Mouse (Mus musculus) ZHBTc4 (cell line): ENCODE measurements around the gene Gm9837.
"Not testable (repeated sequence)": the region's sequence is repeated elsewhere in the genome, so short reads cannot be mapped to it uniquely, and the experiment has no call there.

Experiments used
- DNase-seq: peaks from one replicate; pipeline ENCODE4 v3.0.0-alpha.2; 2011; ENCODE audit warnings: low read depth, low spot score

Gene Gm9837

DNA sequence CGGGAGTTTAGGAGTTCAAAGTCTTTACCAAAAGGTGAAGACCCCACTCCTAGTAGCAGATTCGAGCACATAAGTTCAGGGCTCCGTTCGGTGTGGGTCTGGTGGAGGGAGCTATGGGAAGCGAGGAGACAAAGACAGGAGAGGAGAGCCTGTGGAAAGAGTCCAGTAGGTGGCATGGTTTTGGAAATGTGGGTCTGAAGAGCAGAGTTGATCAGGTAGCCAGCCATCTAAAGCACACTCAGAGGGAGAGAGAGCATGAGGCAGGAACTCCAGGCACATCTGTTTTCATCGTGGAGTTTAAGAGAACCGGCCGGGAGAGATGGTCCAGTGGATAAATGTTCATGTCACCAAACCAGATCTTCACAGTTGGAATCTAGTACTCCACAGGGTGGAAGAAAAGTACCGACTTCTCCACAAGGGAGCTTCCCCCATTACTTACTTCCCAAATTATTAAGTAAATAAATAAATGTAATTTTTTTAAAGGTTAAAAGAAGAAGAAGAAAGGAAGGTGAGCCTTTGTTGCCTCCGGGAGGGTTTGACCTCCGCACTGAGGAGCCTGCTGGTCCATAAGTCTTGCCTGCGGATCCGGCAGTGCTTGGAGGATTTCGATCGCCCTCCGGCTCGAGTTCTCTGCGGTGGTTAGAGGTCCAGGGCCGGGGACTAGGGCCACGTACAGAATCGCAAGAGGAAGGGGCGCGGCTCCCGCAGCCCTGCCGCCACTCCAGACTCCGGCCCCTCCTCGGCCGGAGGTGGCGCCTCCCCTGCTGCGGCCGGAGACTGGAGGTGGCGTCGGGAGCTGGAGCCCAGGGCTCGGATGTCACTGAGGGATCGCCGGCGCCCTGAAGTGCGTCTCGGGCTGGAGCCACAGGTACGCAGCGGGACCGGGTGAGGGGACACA lies 13.6 kb downstream of the Gm9837 start, which contains the start of the genes Gm10447 and Shroom1:
Gene Gm10447 (minus strand): TSS at position 637 of the 898 bp plus-strand sequence.
Gene Shroom1 (plus strand): TSS at position 732 of the 898 bp plus-strand sequence.
- peak; percentile 78 for DNase-seq

DNA sequence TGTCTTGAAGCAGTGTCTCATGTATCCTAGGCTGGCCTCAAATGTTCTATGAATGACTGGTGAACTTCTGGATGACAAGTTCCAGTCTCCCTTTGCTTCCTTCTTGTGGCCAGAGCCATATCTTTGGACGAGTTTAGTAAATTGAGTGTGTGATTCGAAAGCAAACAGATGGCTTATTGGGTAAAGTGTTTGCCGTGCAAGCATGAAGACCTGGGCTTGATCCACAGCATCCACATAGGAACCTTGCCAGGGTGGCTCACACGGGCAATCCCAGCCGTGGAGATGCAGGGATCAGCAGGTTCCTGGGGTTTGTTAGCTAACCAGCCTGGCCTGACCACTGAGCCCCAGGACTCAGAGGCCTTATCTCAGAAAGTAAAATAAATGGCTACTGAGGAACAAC lies 17.2 kb downstream of the Gm9837 start:
- no peak for DNase-seq

DNA sequence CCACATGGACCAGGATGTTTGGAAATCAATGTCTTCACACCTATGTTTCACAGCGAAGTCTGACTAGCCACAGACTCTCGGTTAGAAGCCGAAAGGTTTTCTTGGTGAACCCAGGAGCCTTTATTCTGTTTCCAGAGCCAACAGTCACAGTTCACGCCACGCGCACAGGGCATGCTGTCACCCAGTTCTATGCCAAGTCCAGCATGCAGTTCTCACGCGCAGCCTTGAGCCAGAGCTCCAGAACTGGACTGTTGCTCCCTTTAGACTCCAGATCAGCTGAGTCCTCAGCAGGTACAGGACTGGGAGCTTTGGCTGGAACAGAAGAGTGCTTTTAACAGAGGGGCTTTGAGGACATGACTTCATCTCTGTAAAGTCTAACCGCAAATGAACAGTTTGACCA lies 17.9 kb downstream of the Gm9837 start:
- no peak for DNase-seq

DNA sequence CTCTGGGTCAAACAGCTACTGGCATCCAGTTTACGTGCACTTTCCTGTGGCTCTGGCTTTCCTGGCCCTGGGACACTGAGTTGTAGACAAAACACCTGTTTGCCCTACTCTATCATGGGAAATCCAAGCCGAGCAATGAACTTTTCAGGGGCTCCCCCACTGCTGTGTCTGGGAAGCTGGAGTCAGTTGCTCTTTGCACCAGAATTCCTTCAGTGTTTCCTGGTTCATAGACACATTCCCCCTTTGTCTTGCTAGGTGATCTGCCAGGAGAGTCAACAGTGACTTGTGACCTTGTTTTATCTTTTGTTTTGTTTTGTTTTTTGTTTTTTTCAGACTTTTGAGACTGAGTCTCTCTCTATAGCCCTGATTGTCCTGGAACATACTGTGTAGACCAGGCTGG lies 18.9 kb downstream of the Gm9837 start:
- DNase-seq = no peak

DNA sequence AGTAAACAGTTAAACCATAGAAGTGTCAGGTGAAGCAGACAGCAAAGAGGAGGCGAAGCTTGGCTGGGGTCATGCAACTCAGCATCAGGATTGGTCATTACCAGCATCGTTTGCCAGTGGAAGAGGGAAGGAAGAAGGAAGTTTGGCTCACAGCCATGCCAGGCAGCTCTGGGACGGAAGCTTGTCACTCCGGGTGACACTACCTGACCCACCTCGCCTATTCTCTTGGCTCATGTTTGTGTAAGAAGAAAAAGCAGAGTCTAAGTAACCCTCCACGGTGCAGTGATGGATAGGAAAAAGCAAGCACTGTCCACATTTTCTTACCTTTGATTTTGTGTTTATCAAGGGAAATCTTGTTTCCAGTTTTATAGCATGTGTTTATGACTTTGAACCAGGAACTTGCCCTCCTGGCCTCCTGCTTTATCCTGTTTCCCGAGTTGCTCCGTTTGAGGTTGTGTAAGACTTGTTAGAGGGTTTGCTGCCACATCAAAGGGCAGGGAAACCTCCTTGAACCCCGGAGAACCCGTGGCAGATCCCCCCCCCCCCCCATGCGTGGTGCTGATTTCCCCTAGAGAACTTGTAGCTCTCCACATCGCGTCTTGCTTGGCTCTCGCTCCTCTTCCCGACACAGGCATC lies 20.1 kb downstream of the Gm9837 start:
- no peak for DNase-seq

DNA sequence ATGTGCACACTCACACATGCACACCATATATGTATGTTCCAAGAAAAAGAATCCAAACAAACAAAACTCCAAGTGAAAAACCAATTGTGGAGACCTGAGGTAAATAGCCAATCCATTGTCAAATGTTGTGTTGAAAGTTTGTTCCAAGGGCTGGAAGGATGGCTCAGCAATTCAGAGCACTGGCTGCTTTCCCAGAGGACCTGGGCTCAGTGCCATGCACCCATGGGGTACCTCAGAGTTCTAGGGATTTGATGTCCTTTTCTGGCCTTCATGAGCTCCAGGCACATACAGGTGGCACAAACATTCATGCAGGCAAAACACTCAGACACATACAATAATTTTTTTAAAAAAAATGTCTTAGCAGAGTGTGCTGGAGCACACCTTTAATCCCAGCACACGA lies 21.8 kb downstream of the Gm9837 start:
- no peak for DNase-seq

DNA sequence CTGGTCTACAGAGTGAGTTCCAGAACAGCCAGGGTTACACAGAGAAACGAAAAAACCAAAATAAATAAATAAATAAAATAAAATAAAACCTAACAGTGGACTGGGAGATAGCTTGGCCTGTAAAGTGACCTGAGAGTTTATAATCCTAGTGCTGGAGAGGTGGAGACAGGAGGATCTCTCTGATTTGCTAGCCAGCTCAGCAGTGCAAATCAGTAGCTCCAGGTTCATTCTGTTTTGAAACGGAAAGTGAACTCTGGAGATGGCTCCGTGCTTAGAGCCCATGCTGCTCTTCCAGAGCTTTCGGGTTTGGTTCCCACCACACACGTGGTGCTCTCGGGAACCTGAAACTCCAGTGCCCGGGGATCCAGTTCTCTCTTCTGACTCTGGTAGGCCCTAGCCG lies 22.3 kb downstream of the Gm9837 start:
- no peak for DNase-seq

DNA sequence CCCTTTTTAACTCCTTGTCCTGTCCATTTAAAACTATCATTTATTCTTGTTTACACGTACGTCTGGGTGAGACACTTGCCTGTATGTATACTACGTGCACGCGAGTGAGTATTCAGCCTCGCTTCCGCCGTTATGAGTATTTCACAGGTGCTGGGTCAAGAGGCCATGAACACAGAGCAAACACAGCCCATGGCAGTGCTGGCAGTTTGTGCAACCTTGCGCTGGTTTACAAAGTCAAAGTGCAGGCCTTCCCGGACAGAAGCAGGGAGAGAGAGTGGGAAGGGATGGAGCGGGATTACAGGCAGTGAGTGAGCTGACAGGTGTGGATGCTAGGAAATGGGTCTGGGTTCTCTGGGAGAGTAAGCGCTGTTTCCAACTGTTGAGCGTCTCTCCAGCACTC lies 24.1 kb downstream of the Gm9837 start:
- no peak for DNase-seq

DNA sequence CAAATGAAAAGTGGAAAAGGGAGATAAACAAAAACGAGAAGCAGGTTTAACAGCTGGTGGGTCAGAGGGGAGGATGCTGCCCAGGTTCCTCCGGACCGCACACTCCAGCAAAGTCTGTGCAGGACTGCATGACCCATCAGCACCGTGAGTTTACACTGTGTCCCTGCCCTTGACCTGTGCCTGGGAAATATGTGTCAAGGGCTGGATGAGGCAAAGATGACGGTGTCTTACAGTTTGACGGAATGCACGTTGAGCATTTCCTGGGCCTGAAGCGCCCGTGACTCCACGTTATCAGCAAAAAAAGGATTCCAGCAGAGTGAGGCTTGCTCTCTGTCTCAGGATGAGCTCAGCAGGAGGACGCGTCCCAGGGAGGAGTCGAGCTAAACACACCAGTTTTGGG lies 24.7 kb downstream of the Gm9837 start:
- no peak for DNase-seq

DNA sequence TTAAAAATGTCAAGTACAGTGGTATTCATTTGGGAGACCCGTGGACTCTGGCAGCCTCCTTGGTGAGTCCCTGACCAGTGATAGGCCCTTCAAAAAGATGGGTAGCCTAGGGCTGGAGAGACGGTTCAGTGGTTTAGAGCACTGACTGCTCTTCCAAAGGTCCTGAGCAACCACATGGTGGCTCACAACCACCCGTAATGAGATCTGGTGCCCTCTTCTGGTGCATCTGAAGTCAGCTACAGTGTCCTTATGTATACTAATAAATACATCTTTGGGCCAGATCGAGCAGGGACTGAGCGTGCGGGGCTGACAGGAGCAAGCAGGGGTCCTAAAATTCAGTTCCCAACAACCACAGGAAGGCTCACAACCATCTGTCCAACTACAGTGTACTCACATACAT lies 26.4 kb downstream of the Gm9837 start:
- DNase-seq = peak; percentile 58

DNA sequence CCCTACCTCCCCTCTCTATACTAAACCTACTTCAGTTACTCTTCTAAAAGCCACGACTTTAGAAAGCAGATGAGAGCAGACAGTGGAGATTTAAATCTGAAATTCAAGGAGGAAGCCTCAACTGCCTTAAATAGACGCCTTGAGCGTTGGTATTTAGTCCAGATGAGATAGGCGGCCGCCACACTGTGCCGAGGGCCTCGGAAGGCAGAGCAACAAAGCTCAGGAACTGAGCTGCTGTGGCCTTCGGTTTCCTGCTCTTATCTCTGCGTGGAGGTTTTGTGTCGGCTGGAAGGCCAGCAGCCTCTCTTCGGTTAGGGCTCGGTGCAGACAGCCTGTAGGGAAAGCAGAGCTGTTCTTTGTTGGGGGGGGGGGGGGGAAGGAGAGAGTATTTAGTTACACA lies 28.4 kb downstream of the Gm9837 start:
- DNase-seq = no peak

DNA sequence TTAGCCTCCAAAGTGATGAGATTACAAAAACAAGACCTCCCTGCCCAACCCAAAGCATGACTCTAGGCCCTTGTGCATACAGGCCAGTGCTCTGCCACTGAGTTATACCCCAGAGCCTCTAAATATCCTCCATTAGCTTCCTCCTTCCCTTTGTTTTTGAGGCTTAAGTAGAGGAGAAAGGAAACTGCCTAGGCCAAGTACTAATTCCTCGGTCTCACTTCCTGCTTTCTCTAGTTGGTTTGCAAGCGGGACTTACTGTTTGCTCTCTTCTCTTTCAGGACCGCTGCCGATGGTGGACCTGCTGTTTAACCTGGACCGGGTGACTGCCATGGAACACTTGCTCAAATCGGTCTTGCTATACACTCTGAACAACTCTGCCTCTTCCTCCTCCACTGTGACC lies 33.9 kb downstream of the Gm9837 start:
- DNase-seq = no peak

DNA sequence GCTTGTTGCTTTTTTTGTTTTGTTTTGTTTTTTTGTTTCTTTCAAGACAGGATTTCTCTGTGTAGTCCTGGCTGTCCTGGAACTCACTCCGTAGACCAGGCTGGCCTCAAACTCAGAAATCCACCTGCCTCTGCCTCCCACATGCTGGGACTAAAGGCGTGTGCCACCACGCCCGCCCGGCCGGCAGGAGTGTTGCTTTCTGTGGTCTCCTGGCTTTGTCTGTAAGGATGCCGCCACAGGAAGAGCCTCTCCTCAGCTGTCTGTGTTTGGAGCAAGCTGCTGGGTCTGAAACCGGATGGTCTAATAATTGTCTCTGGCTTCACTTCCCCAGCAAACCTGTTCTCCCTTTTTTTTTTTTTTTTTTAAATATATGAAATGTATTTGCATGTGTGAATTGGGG lies 34.8 kb downstream of the Gm9837 start:
- DNase-seq = peak; percentile 59

DNA sequence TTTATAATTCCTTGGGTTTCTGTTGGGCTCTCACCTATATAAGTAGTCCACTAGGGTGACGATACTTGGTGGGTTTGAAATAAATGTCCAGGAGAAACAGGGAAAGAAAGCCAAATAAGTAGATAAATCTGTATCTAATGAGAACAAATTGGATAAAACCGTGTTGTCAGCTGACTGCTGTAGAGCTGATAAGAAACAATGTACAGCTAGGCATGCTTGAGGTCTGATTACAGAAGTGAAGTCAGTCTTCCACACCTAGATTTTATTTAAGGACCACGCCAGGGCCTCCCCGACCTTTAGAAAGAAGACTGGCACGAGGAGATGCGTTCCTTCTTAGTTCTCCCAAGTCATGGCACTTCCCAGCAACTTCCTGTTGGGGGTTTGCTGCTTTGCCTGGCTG lies 37.2 kb downstream of the Gm9837 start:
- DNase-seq = no peak

DNA sequence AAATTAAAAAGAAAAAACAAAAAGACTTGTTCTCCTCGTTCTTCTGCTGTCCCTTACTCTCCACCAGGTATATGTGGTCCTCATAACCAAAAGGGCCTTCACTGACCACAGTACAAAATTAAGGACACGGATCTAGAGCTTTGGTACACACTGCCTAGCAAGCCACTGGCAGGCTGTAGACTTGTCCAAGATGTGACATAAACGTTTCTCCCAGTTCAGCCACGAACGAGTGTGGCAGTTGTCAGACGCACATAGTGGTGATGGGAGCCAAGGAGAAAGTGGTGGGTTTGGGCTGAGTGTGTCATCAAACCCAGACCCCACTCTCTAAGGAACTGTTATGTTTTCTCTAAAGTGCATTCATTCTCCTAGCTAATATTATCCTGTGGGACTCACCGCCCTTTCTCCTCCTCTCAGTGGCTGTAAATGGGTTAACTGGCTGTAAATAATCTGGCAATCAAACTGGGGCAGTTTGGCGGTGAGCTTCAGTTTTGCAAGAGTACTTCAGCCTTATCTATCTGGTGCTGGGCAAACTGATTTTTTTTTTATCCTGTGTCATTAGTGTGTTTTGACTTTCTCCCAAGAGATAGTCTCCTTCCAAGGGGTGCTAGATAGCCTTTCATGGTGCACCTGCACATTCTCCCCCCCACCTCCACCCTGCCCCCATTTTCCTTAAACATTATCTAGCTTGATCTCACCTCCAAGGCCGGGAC lies 38.8 kb downstream of the Gm9837 start:
- no peak for DNase-seq

DNA sequence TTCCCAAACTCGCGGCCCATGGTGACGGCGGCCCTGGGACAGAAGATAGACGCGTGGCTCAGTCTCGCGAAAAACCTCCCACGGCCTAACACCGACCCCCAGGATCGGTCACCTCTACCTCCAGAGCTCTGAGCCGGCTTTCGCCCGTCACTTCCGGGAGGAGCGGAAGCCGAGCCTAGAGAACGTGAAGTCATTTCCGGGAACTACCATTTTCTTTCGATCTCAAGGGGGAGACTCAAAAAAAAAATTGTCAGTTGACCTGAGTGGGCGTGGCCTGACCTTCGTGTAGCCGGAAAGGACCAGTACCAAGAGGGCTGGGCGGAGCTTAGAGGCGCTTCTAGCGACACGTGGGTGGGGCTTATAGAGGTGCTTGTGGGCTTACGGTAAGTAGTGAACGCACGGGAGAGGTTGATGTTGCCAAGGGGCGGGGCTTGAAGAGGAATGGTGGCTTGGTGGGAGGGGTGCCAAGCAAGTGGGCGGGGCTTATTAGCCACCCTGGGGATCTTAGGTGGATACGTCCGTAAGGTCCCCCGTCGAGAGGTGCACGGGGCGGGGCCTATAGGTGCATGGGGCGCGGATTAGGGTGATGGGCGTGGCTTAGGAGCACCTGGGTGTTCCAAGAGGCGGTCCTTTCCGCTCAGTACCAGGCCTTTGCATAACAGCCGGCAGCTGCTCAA lies 39.5 kb downstream of the Gm9837 start, which contains the start of the genes Uqcrq and Gdf9:
Gene Uqcrq (minus strand): TSS at position 162 of the 677 bp plus-strand sequence.
Gene Gdf9 (plus strand): TSS at position 354 of the 677 bp plus-strand sequence.
- peak; percentile 100 for DNase-seq

DNA sequence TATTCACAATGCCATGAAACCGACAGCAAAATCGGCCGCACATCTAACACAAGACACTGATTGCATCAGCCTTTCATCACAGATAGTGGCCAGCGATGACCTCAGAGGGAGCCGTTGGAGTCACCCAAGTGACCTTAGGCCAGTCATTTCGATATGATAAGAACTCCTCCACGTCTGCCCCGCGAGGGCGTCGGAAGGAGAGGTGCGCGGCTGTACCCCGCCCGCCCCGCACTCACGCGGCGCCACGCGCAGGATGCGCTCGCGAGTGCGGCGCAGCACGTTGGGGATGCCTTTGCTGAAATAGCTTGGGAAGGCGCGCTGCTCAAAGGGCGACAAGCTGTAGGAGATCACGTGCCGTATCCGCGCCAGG lies 40.0 kb downstream of the Gm9837 start:
- DNase-seq = no peak

DNA sequence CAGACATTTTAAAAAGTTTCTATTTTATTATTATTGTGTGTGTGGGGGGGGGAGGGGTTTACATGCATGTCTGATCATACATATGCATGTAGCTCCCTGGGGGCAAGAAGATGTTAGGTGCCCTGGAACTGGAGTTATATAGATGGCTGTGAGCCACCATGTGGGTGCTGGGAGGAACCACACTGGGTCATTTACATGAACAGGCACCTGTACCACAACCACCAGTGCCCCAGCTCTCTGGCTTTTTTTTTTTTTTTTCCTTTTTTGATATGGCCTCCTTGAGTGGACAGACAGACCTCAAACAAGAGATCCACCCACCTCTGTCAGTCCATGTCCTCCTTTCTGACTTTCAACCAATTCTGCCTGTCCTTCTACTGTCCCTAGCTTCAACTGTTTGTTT lies 41.1 kb downstream of the Gm9837 start:
- DNase-seq = no peak

DNA sequence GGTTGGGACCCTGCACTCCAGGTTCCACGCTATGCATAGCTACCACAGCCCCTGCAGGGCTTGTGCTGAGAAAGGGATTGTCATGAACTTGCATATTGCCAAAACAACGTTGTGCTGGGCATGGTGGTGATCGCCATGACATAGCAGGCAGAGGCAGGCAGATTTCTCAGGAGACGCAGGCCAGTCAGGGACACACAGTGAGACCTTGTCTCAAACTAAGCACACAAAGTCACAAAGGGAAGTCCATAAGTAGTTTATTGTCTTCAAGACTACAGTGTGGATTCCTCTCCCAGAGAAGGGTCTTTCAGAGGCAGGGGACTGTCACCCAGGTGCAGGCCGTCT lies 41.6 kb downstream of the Gm9837 start:
- DNase-seq = no peak

DNA sequence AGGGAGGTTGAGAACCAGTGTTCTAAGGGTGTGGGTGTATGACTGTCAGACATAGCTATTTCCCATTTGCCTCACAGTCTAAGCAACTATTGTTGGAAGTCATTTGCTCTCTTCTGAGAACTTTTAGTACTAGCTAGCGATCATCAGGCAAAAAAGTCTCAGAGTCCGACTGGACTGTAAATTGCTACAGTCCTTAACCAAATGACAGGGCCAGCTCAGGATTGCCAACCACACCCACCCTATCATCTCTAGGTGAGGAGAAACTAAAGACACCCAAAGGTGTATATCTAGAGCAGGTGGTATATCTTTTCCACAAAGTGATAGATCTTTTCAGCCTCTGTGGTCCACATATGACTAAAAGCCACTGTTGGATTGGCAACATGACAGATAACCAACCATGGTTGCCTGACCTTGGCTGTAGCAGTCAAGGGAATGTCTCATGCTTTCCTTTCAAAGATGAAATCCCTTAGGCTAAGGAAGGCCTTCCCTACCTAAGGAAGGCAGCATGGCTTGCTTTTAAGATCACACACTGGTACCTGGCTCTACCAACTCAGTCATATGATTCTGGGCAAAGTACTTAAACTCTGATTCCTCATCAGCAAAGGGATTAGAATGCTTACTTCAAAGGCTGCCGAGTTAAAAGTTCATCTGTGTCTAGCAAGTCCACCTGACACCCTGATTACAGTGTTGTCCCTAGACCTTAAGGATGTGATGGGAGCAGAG lies 42.1 kb downstream of the Gm9837 start:
- DNase-seq = no peak

DNA sequence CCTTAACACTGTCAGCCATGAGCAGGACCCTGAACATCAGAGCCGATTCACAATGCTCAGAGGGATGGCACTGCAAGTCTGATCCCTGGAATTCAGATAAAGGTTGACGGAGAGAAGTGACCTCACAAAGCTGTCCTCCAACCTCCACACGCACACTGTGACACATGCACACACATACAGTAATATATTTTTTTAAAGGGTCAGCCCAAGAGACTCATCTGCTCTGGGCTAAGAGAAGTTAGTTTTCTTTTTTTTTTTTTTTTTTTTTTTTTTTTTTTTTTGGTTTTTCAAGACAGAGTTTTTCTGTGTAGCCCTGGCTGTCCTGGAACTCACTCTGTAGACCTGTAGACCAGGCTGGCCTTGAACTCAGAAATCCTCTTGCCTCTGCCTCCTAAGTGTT lies 43.4 kb downstream of the Gm9837 start:
- DNase-seq = not testable (repeated sequence)
